ENCODE assay signal across 32 mouse cellular contexts in genomic region chr3:146849360-146849759, GRCm38 (mm10). TPM values are rescaled to one million over a fixed set of nuclear protein-coding genes. Genes with fewer than 3 reads are reported as not detected.
"Had no signal": no experiment of that assay in that cellular context is flagged by ENCODE, and none has a peak within 500 bp of the region (broad histone marks: within the 10 kb centered on the region; RNA-seq: fewer than 3 reads in every experiment).

No protein-coding gene starts in this region.

- H3K27me3 ChIP-seq: limb, embryonic 12.5 days; limb, embryonic 15.5 days; lung, embryonic 15.5 days; midbrain, embryonic 12.5 days; midbrain, embryonic 13.5 days; midbrain, embryonic 15.5 days; neural tube, embryonic 12.5 days had no signal

- H3K9ac ChIP-seq: limb, embryonic 12.5 days; limb, embryonic 13.5 days; limb, embryonic 15.5 days; liver, embryonic 12.5 days; liver, embryonic 13.5 days; liver, embryonic 14.5 days; liver, embryonic 15.5 days; liver, postnatal 0 days; lung, embryonic 14.5 days; lung, embryonic 15.5 days; midbrain, embryonic 12.5 days; midbrain, embryonic 13.5 days; midbrain, embryonic 15.5 days; neural tube, embryonic 12.5 days had no signal

- H3K4me3 ChIP-seq: limb, embryonic 10.5 days; limb, embryonic 12.5 days; limb, embryonic 13.5 days; limb, embryonic 15.5 days; liver, embryonic 12.5 days; liver, embryonic 13.5 days; liver, embryonic 15.5 days; lung, embryonic 15.5 days; megakaryocyte, embryonic 14.5 days; midbrain, embryonic 10.5 days; midbrain, embryonic 12.5 days; midbrain, embryonic 13.5 days; midbrain, embryonic 15.5 days; myocyte; neural tube, embryonic 12.5 days had no signal

- H3K9me3 ChIP-seq: limb, embryonic 10.5 days; limb, embryonic 12.5 days; limb, embryonic 13.5 days; limb, embryonic 15.5 days; liver, embryonic 12.5 days; liver, embryonic 13.5 days; liver, embryonic 15.5 days; lung, embryonic 15.5 days; megakaryocyte, embryonic 14.5 days; midbrain, embryonic 10.5 days; midbrain, embryonic 12.5 days; midbrain, embryonic 13.5 days; midbrain, embryonic 15.5 days; neural tube, embryonic 12.5 days had no signal

- H3K4me2 ChIP-seq: limb, embryonic 12.5 days; limb, embryonic 13.5 days; limb, embryonic 15.5 days; liver, embryonic 11.5 days; liver, embryonic 12.5 days; liver, embryonic 13.5 days; liver, embryonic 15.5 days; lung, embryonic 14.5 days; lung, embryonic 15.5 days; midbrain, embryonic 11.5 days; midbrain, embryonic 12.5 days; midbrain, embryonic 13.5 days; midbrain, embryonic 15.5 days; neural tube, embryonic 12.5 days had no signal

- H3K27ac ChIP-seq: limb, embryonic 10.5 days; limb, embryonic 12.5 days; limb, embryonic 13.5 days; limb, embryonic 15.5 days; liver, embryonic 12.5 days; liver, embryonic 13.5 days; liver, embryonic 14.5 days; liver, embryonic 15.5 days; lung, embryonic 15.5 days; macrophage; midbrain, embryonic 10.5 days; midbrain, embryonic 12.5 days; midbrain, embryonic 13.5 days; midbrain, embryonic 15.5 days; neural tube, embryonic 12.5 days had no signal

- DNase-seq: left cerebral cortex, postnatal 4 days; liver; liver, embryonic 13.5 days; liver, postnatal 0 days; lung, adult 18-20 months; lung, adult 2 months; lung, embryonic 14.5 days; lung, postnatal 10 days; lung, postnatal 14 days; lung, postnatal 36 days; lung, postnatal 4 days; midbrain, embryonic 14.5 days had no signal

- H3K36me3 ChIP-seq: limb, embryonic 10.5 days; limb, embryonic 12.5 days; limb, embryonic 13.5 days; limb, embryonic 15.5 days; liver, embryonic 12.5 days; liver, embryonic 13.5 days; liver, embryonic 15.5 days; lung, embryonic 15.5 days; midbrain, embryonic 10.5 days; midbrain, embryonic 12.5 days; midbrain, embryonic 13.5 days; midbrain, embryonic 15.5 days; neural tube, embryonic 12.5 days had no signal

- H3K4me1 ChIP-seq: liver, embryonic 12.5 days; liver, embryonic 13.5 days; liver, embryonic 15.5 days had no signal

RNA-seq across cellular contexts. Expression of gene Ttll7, which starts 2.8 kb away (rescaled TPM):
- total RNA-seq: megakaryocyte-erythroid progenitor cell, adult 5-6 weeks; monocyte, adult 5-6 weeks had no signal
- polyA plus RNA-seq: macrophage had no signal
